Mouse (Mus musculus): Measurements from ENCODE around the gene Nalcn.

The Nalcn gene

GRCm38 (mm10) chr14:123512923-123513322 lies 114.0 kb downstream of the Nalcn start:
- no peak for DNase-seq (ENCODE audit: extremely low read depth, low read depth, low spot score)

GRCm38 (mm10) chr14:123495544-123495943 lies 131.4 kb downstream of the Nalcn start:
- DNase-seq (ENCODE audit: extremely low read depth, low read depth, low spot score), result no peak

GRCm38 (mm10) chr14:123488575-123489207 lies 138.3 kb downstream of the Nalcn start:
- DNase-seq (ENCODE audit: extremely low read depth, low read depth, low spot score), result no peak

- DNase-seq (ENCODE audit: extremely low read depth, low read depth, low spot score), result no peak
These were observed 164.9 kb downstream of the Nalcn start for GRCm38 (mm10) chr14:123462026-123462425.

GRCm38 (mm10) chr14:123446031-123446430 lies 180.9 kb downstream of the Nalcn start:
- DNase-seq (ENCODE audit: extremely low read depth, low read depth, low spot score), result no peak

- no peak for DNase-seq (ENCODE audit: extremely low read depth, low read depth, low spot score)
These were observed 191.4 kb downstream of the Nalcn start for GRCm38 (mm10) chr14:123435542-123435941.

GRCm38 (mm10) chr14:123376167-123376855 lies 250.6 kb downstream of the Nalcn start:
- DNase-seq (ENCODE audit: extremely low read depth, low read depth, low spot score), result no peak

- no peak for DNase-seq (ENCODE audit: extremely low read depth, low read depth, low spot score)
These were observed 255.4 kb downstream of the Nalcn start for GRCm38 (mm10) chr14:123371522-123371921.

GRCm38 (mm10) chr14:123359691-123360090 lies 267.3 kb downstream of the Nalcn start:
- DNase-seq (ENCODE audit: extremely low read depth, low read depth, low spot score), result no peak

GRCm38 (mm10) chr14:123352973-123353372 lies 274.0 kb downstream of the Nalcn start:
- no peak for DNase-seq (ENCODE audit: extremely low read depth, low read depth, low spot score)

GRCm38 (mm10) chr14:123331841-123332240 lies 295.1 kb downstream of the Nalcn start:
- DNase-seq (ENCODE audit: extremely low read depth, low read depth, low spot score), result no peak

GRCm38 (mm10) chr14:123314369-123314768 lies 312.6 kb downstream of the Nalcn start:
- no peak for DNase-seq (ENCODE audit: extremely low read depth, low read depth, low spot score)

GRCm38 (mm10) chr14:123312371-123312770 lies 314.6 kb downstream of the Nalcn start:
- no peak for DNase-seq (ENCODE audit: extremely low read depth, low read depth, low spot score)

- DNase-seq (ENCODE audit: extremely low read depth, low read depth, low spot score), result no peak
These were observed 330.9 kb downstream of the Nalcn start for GRCm38 (mm10) chr14:123296068-123296467.

GRCm38 (mm10) chr14:123291118-123292007 lies 335.6 kb downstream of the Nalcn start:
- no peak for DNase-seq (ENCODE audit: extremely low read depth, low read depth, low spot score)

- no peak for DNase-seq (ENCODE audit: extremely low read depth, low read depth, low spot score)
These were observed 344.8 kb downstream of the Nalcn start for GRCm38 (mm10) chr14:123282165-123282564.

- DNase-seq (ENCODE audit: extremely low read depth, low read depth, low spot score), result no peak
These were observed 354.8 kb downstream of the Nalcn start for GRCm38 (mm10) chr14:123272121-123272520.

- no peak for DNase-seq (ENCODE audit: extremely low read depth, low read depth, low spot score)
These were observed 386.2 kb downstream of the Nalcn start for GRCm38 (mm10) chr14:123240738-123241137.

- DNase-seq (ENCODE audit: extremely low read depth, low read depth, low spot score), result no peak
These were observed 387.0 kb downstream of the Nalcn start for GRCm38 (mm10) chr14:123239945-123240344.

GRCm38 (mm10) chr14:123237002-123237401 lies 389.9 kb downstream of the Nalcn start:
- DNase-seq (ENCODE audit: extremely low read depth, low read depth, low spot score), result no peak

- no peak for DNase-seq (ENCODE audit: extremely low read depth, low read depth, low spot score)
These were observed 394.2 kb downstream of the Nalcn start for GRCm38 (mm10) chr14:123232630-123233206.

All from fat pad, adult 2 months (tissue).